Mouse (Mus musculus): ENCODE data around the gene Pip5kl1. TPM values are rescaled to one million over a fixed set of nuclear protein-coding genes. Genes with fewer than 3 reads are reported as not detected.

Gene Pip5kl1
- total and polyA plus RNA-seq, 3 experiments, result 0.10 to 0.29 TPM; not detected in 1

GRCm38 (mm10) chr2:32612274-32612673 is 37.7 kb downstream of the Pip5kl1 start:
- no peak for DNase-seq

GRCm38 (mm10) chr2:32617109-32617508 is 42.5 kb downstream of the Pip5kl1 start:
- no peak for DNase-seq

- no peak for DNase-seq
These were observed 43.0 kb downstream of the Pip5kl1 start for GRCm38 (mm10) chr2:32617601-32618000.

- DNase-seq, result no peak
These were observed 43.5 kb downstream of the Pip5kl1 start for GRCm38 (mm10) chr2:32618051-32618450.

GRCm38 (mm10) chr2:32620682-32621516 is 46.3 kb downstream of the Pip5kl1 start:
- peak; percentile 72 for DNase-seq

GRCm38 (mm10) chr2:32621517-32621859 is 46.9 kb downstream of the Pip5kl1 start, which contains the start of gene Ak1:
Gene Ak1, plus strand, starts transcription at chr2:32621758.
- no peak for DNase-seq

GRCm38 (mm10) chr2:32624111-32624748 is 49.6 kb downstream of the Pip5kl1 start:
- no peak for DNase-seq

GRCm38 (mm10) chr2:32625212-32625872 is 50.7 kb downstream of the Pip5kl1 start:
- peak; percentile 88 for DNase-seq

- peak; percentile 85 for DNase-seq
These were observed 51.5 kb downstream of the Pip5kl1 start for GRCm38 (mm10) chr2:32625873-32626694.

GRCm38 (mm10) chr2:32627266-32628043 is 52.9 kb downstream of the Pip5kl1 start:
- peak; percentile 5 for DNase-seq

- peak; percentile 47 for DNase-seq
These were observed 53.5 kb downstream of the Pip5kl1 start for GRCm38 (mm10) chr2:32628044-32628550.

GRCm38 (mm10) chr2:32628729-32629128 is 54.1 kb downstream of the Pip5kl1 start:
- DNase-seq, result peak; percentile 69

- DNase-seq, result peak; percentile 53
These were observed 54.8 kb downstream of the Pip5kl1 start for GRCm38 (mm10) chr2:32629276-32629976.

- no peak for DNase-seq
These were observed 55.4 kb downstream of the Pip5kl1 start for GRCm38 (mm10) chr2:32630036-32630435.

- no peak for DNase-seq
These were observed 56.4 kb downstream of the Pip5kl1 start for GRCm38 (mm10) chr2:32631046-32631445.

GRCm38 (mm10) chr2:32631737-32632394 is 57.3 kb downstream of the Pip5kl1 start:
- DNase-seq, result peak; percentile 86

All from adrenal gland, adult 2 months (tissue).